Mouse (Mus musculus) heart, adult 2 months (tissue): ENCODE data around the gene Zdhhc6. TPM values are rescaled to one million over a fixed set of nuclear protein-coding genes. Genes with fewer than 3 reads are reported as not detected.

ENCODE experiments used
- DNase-seq, 2 experiments: peaks; one replicate each; pipeline ENCODE4 v3.0.0; 2021
- H3K27ac ChIP-seq: fragments of 200-600 bp; 2 replicates; pipeline ENCODE4 v1.8.1; 2022
- H3K27me3 ChIP-seq: fragments of 200-500 bp; 2 replicates; pipeline ENCODE4 v1.6.1; 2012; ENCODE audit warnings: mild to moderate bottlenecking, low read length, inconsistent platforms, mixed read lengths; ENCODE audit not compliant: control insufficient read depth, insufficient read depth
- H3K36me3 ChIP-seq: fragments of 200-500 bp; 2 replicates; pipeline ENCODE4 v1.6.1; 2012; ENCODE audit warnings: low read length, inconsistent platforms; ENCODE audit not compliant: control insufficient read depth, insufficient read depth
- H3K4me1 ChIP-seq: fragments of 200-500 bp; 2 replicates; pipeline ENCODE4 v1.6.1; 2011; ENCODE audit warnings: low read length; ENCODE audit not compliant: control insufficient read depth, insufficient read depth
- H3K4me3 ChIP-seq: fragments of 200-600 bp; 2 replicates; pipeline ENCODE4 v1.8.1; 2022
- H3K79me2 ChIP-seq: fragments of 200-500 bp; replicated peaks from 2 replicates; pipeline ENCODE4 v1.6.1; 2012; ENCODE audit warnings: mild to moderate bottlenecking, inconsistent platforms, low read length, moderate library complexity, mixed read lengths; ENCODE audit not compliant: control insufficient read depth, insufficient read depth
- H3K9ac ChIP-seq: fragments of 200-500 bp; 2 replicates; pipeline ENCODE4 v1.6.1; 2012; ENCODE audit warnings: low read depth, mild to moderate bottlenecking, control low read depth, inconsistent platforms, low read length, mixed read lengths
- CTCF ChIP-seq: fragments of 200-600 bp; IDR thresholded peaks from 2 replicates; pipeline ENCODE4 v1.8.1; 2022; ENCODE audit warnings: antibody characterized with exemption, mild to moderate bottlenecking, moderate library complexity
- EP300 ChIP-seq: fragments of 200-500 bp; IDR thresholded peaks from 2 replicates; pipeline ENCODE4 v1.6.1; 2011; ENCODE audit warnings: low read depth, low read length, control low read depth; ENCODE audit not compliant: insufficient read depth
- POLR2A ChIP-seq: fragments of 200-500 bp; IDR thresholded peaks from 2 replicates; pipeline ENCODE4 v1.6.1; 2011; ENCODE audit warnings: mild to moderate bottlenecking, low read depth, low read length, control low read depth; ENCODE audit not compliant: insufficient read depth
- WGBS: fragments of 180-500 bp; shearing (Covaris S2); methylation state at CpG from one replicate; pipeline ENCODE4 v1.1.7; 2018; 5-methylcytosine and 5-hydroxymethylcytosine counted together
- intact Hi-C: fragments of 180-260 bp; cut with DNase I; formaldehyde crosslinking; loops from one replicate; pipeline ENCODE4 v1.15.1; 2025
- polyA plus RNA-seq: library from polyadenylated mRNA; depleted of rRNA; stranded (reverse); fragments of >200 nt; gene quantifications from 2 replicates; pipeline ENCODE4 v1.2.3, GENCODE M21; 2012
- total RNA-seq, 2 experiments: library from RNA; stranded (reverse); gene quantifications; 2 replicates each; pipeline ENCODE4 v1.2.3; 2021

Zdhhc6 gene
- total and polyA plus RNA-seq, 3 experiments, result 10.4 to 22.1 (median 19.6) TPM

DNA sequence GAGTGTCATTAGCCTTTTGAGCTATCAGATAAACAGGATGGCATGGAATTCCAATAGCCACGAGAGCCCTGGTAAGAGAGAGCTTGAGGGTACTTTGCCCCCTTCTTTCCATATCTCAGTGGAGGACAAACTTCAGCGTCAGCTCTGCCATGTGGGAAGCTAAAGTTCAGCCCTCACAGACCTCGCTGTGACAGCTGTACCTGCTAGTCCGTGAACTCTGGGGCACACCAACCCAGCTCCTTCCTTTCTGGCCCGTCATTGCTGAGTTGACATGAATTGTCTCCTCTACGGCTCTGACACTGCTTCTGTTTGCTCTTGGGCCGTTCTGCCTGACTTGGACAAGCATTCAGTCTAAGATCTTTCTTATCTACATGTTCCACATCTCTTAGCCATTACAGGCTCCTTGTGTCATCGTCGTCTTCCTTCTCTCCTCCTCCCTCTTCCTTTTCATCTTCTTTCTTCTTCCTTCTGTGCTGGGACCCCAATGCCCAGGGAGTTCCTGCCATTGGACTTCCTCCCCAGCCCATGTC, 67.8 kb downstream of the Zdhhc6 start:
- Histone ChIP-seq H3K27me3 (no peaks in the 10 kb centered on the region), H3K4me3 (no peak overlapping the region), H3K4me1 (0 out of 2 replicates have a peak, but pooled peaks cover 1% of the 10 kb centered on the region), H3K79me2 (no peaks in the 10 kb centered on the region), H3K27ac (no peak overlapping the region), H3K9ac (no peak overlapping the region), H3K36me3 (no peaks in the 10 kb centered on the region)
- no peak for DNase-seq
- intact Hi-C loops, result no loop called here
- no peak for TF ChIP-seq EP300
- TF ChIP-seq CTCF, result no peak
- no peak for TF ChIP-seq POLR2A
- 41% methylated on average over 9 of the region's 9 CpGs for WGBS

DNA sequence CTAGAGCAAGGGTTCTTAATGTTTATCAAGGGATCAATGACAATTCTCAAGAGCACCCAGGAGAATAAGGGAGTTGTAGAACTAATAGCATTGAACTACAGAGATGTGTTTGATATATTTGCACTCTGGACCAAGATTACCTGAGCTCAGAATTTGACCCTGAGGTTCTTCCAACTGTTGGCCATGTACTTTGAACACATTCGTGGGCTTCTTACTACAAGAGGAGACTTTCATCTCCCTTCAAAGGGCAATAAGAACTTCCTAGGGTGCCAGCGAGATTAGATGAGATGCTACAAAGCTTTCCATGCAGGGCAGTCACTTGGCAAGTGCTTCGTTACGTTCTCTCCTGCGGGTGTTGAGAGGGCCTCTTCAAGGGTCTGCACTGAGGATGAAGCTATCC, 68.3 kb downstream of the Zdhhc6 start:
- Histone ChIP-seq H3K4me1 (0 out of 2 replicates have a peak, but pooled peaks cover 1% of the 10 kb centered on the region), H3K27me3 (no peaks in the 10 kb centered on the region), H3K4me3 (no peak overlapping the region), H3K36me3 (no peaks in the 10 kb centered on the region), H3K27ac (no peak overlapping the region), H3K9ac (no peak overlapping the region), H3K79me2 (no peaks in the 10 kb centered on the region)
- TF ChIP-seq EP300 (no peak), POLR2A (no peak), CTCF (no peak)
- 78% methylated on average over 5 of the region's 5 CpGs for WGBS
- no peak for DNase-seq
- intact Hi-C loops, result no loop called here

DNA sequence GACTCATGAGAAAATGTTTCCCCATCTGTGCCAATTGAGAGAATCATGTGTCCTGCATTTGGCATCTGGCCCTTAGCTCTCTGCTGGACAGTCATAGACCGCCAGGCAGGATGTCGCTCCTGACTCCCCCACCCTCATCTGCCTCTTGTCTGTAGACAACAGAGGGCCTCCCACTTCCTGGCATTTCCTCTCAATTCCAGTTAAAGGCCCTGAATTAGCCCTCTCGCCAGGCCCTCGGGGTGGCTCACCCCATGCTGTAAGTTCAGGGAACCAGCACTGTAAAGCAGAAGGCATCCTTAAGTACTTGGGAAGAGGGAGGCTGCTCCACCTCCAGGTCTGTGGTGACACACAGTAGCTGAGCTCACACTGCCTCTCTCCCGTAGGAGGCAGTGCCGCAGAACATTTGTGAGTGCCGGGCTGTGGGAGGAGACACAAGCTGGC, 71.0 kb downstream of the Zdhhc6 start:
- Histone ChIP-seq H3K9ac (peak overlapping the region; percentile 3; the same call in 1 of the 2 replicates), H3K27me3 (no peaks in the 10 kb centered on the region), H3K4me1 (0 out of 2 replicates have a peak, but pooled peaks cover 1% of the 10 kb centered on the region), H3K4me3 (no peak overlapping the region), H3K27ac (peak overlapping the region; percentile 68), H3K36me3 (no peaks in the 10 kb centered on the region), H3K79me2 (no peaks in the 10 kb centered on the region)
- DNase-seq, result peak; percentile 62 to 81
- TF ChIP-seq EP300 (0 out of 2 replicates have a peak, but pooled peaks have one; percentile 59), CTCF (peak; percentile 53), POLR2A (peak; percentile 45; the same call in 1 of the 2 replicates)
- WGBS, result 11% methylated on average over 7 of the region's 7 CpGs
- intact Hi-C loops, result no loop called here

- Histone ChIP-seq H3K9ac (no peak within 1 kb of the TSS), H3K27ac (no peak within 1 kb of the TSS), H3K4me1 (0 out of 2 replicates have a peak, but pooled peaks cover 1% of the 10 kb centered on the region), H3K79me2 (no peaks in the 10 kb centered on the region), H3K27me3 (no peaks in the 10 kb centered on the region; the same call in 1 of the 2 replicates), H3K4me3 (no peak within 1 kb of the TSS), H3K36me3 (no peaks in the 10 kb centered on the region)
- WGBS, result 72% methylated on average over 6 of the region's 6 CpGs
- intact Hi-C loops, result no loop called here
- DNase-seq, result no peak
- TF ChIP-seq CTCF (no peak), POLR2A (no peak), EP300 (no peak)
Observed at GRCm38 (mm10) chr19:55241186-55241645, 74.6 kb downstream of the Zdhhc6 start, which contains the start of gene Gucy2g. Gucy2g (minus strand) TSS chr19:55241236.

GRCm38 (mm10) chr19:55239766-55240426, 75.9 kb downstream of the Zdhhc6 start:
- H3K36me3 ChIP-seq, result no peaks in the 10 kb centered on the region
- H3K4me3 ChIP-seq, result no peak overlapping the region

GRCm38 (mm10) chr19:55236564-55236963, 79.3 kb downstream of the Zdhhc6 start:
- WGBS, result 74% methylated on average over 5 of the region's 5 CpGs
- peaks cover 3% of the 10 kb centered on the region for H3K4me1 ChIP-seq
- H3K36me3 ChIP-seq, result no peaks in the 10 kb centered on the region
- no peak overlapping the region for H3K9ac ChIP-seq
- no peak overlapping the region for H3K27ac ChIP-seq
- intact Hi-C loops, result no loop called here
- DNase-seq, result no peak
- H3K4me3 ChIP-seq, result no peak overlapping the region
- TF ChIP-seq EP300 (no peak), CTCF (no peak), POLR2A (no peak)
- H3K79me2 ChIP-seq, result no peaks in the 10 kb centered on the region
- no peaks in the 10 kb centered on the region; the same call in 1 of the 2 replicates for H3K27me3 ChIP-seq

More at GRCm38 (mm10) chr19:55239766-55240426, 75.9 kb downstream of the Zdhhc6 start:
- 74% methylated on average over 6 of the region's 6 CpGs for WGBS
- Histone ChIP-seq H3K27me3 (no peaks in the 10 kb centered on the region; the same call in 1 of the 2 replicates), H3K79me2 (no peaks in the 10 kb centered on the region), H3K4me1 (no peaks in the 10 kb centered on the region), H3K9ac (no peak overlapping the region), H3K27ac (no peak overlapping the region)
- no peak for DNase-seq
- no peak for TF ChIP-seq POLR2A
- TF ChIP-seq EP300, result no peak
- TF ChIP-seq CTCF, result no peak
- intact Hi-C loops, result no loop called here
